Mouse (Mus musculus) monocyte, adult 5-6 weeks (primary cell): ENCODE measurements around the gene Rasl11b. TPM values are rescaled to one million over a fixed set of nuclear protein-coding genes. Genes with fewer than 3 reads are reported as not detected.

Source experiments
- ATAC-seq: fragments of 153-309, 156-312 bp; replicated peaks from 2 replicates; pipeline ENCODE4 v1.8.0; 2017; ENCODE audit warnings: mild to moderate bottlenecking; ENCODE audit not compliant: low TSS enrichment, insufficient number of reproducible peaks, severe bottlenecking, poor library complexity, low FRiP score
- total RNA-seq: library from RNA; stranded (forward); fragments of 200-1000, 200-491, 200-594 nt; gene quantifications from 3 replicates; pipeline ENCODE4 v1.2.3, GENCODE M21; 2017

Gene Rasl11b
- total RNA-seq, 1 experiment from 2014 or later, result 0.57 TPM

DNA sequence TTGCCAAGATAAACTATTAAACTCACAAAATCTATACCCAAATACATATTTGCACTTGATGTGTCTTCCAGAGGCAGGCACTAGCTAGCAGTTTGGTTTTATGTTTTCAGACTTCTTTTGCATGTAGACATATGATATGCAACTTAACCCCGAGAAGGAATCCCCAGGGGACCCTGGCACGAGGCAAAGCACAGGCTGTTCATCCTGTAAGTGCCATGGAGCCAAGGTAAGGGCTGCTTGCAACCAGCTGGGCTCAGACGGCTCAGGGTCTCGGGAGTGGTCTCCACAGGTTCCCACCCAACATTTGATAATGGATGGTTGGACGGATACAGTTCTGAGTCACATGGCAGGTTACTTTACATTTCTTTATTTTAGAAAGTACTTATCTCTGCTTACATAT, 9.4 kb downstream of the Rasl11b start:
- no peak for ATAC-seq

GRCm38 (mm10) chr5:74205509-74205908, 10.4 kb downstream of the Rasl11b start:
- no peak for ATAC-seq

- no peak for ATAC-seq
These were observed 11.0 kb downstream of the Rasl11b start for GRCm38 (mm10) chr5:74206038-74206437.

GRCm38 (mm10) chr5:74206649-74207048, 11.6 kb downstream of the Rasl11b start:
- no peak for ATAC-seq

DNA sequence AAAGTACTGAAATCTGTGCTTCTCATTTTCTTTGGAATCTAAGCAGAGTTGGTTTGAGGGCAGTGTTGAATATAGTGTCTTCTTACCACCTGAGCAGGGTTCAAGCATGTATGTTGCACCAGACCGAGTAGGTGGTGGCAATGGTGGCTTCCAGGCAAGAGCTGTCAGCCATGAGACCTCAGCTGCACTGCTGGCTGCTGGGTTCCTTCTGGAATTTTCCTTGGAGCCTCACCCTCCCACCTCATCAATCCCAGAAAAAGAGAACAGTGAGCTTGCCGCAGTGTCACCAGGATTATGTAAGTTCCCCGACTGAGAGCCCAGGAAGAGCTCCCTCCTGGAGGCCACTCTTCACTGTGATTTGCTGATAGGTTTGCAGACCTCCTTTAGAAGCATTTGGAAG, 12.1 kb downstream of the Rasl11b start:
- ATAC-seq, result no peak

GRCm38 (mm10) chr5:74208438-74208837, 13.4 kb downstream of the Rasl11b start:
- ATAC-seq, result no peak

DNA sequence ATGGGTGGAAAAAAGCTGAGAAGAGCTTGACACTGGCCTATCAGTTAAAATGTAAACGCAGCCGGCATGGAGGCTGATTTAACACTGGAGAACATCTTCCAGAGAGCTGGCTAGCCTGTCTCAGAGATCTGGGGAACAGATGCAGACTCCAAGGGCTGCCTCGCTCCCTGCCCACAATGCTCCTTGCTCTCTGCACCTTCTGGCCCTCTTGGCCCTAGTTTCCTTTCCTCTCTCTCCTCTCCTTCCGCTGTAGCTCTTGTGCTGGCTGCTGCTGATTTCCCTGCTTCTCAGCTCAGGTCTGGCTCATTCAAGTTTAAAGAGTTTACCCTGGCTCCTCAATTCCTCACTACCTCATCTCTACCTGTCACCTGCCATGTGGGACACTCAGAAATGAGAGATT, 14.6 kb downstream of the Rasl11b start:
- no peak for ATAC-seq

DNA sequence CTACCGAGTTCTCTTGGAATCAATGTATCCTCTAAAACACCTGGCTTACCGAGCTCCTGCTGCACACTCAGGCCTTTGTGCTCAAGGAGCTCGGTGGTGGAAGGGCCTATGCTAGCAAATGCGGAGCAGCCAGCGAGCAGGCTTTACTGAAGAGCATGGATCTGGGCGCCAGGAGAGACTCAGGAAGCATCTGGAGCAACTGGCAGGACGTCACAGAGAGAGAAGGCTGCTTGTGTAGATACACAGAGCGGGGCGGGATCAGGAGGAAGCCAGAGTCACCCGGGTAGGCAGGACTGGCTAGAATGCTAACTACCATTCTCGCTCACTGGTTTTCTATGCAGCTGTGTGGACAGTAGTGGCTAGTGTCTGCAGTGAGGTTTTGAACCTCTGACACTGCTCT, 16.3 kb downstream of the Rasl11b start:
- ATAC-seq, result no peak

DNA sequence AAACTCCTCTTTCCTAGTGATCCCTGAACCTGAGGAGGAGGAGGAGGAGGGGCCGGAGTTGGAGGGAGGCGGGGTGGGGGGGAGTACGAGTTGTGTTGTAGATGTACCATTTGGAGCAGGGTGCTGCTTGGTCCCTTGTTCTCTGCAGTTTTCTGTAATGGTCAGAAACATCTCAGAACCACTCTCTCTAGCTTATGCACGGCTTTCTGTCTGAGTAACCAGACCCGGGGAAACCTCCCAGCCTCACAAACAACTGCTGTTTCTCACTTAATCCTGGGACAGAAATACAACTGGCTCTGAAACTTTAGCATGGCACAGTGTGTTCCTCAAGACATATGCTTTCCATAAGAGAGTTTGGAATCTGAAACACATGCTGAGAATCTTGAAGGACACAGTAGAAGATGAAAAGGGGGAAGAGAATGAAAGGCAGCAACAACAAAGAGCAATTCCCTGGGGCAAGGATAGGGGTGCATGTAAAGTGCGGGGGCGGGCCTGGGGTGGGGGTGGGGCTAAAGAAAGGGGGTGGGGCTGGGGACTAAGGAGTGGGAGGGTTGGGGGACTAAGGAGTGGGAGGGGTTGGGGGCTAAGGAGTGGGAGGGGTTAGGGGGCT, 19.5 kb downstream of the Rasl11b start:
- no peak for ATAC-seq

DNA sequence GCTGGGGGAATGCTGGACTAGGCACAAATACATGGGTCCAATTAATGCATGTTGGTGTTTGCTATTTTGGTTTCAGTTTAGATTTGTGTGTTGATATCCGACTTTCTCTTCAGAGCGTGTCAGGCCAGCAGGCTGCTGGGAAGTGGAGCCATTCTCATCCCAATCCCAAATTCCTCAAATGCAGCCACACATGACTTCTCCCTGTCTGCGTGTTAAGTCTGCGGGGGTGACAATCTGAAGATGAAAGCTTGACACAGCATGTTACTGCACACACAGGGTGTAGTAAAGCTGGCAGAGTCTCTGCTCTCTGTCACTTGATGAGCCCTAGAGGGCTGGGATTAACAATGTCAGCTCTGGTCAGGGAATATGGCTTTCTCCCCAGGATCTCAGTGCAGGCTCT, 20.0 kb downstream of the Rasl11b start:
- no peak for ATAC-seq

DNA sequence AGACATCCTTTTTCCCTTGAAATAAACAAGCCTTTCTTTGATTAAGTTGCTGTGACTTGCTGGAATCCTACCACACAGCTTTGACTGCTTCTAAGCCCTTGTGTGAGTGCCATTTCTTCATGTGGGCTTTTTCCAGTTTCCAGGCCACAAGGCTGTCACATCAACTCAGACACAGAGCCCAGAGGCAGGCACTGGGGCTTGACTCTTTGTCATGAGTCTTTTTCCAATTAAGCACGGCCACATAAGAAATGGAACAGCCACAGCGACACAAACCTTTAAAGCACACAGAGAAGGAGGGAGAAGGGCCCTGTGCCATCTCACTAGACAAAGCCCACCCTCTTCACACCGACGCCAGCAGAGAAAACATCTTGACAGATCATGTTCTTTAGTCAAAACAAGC, 23.4 kb downstream of the Rasl11b start:
- no peak for ATAC-seq

DNA sequence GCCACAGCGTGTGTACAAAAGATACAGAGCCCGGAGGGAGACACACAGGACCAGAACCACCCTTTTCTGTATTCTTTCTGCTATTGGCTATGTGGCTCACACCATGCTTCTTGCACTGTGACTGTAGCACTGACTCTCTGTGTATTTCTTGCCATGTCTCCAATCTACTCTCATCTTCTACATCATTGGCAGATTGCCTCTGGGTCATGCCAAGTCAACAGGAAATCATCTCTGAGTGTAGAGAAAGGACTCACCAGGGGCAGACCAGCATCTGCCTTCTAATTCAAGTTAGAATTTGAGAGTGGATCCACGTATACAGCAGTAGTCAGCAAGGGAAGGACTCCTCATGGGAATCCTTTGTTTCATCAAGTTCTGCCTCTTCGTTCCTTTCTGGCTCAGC, 27.5 kb downstream of the Rasl11b start:
- ATAC-seq, result no peak

DNA sequence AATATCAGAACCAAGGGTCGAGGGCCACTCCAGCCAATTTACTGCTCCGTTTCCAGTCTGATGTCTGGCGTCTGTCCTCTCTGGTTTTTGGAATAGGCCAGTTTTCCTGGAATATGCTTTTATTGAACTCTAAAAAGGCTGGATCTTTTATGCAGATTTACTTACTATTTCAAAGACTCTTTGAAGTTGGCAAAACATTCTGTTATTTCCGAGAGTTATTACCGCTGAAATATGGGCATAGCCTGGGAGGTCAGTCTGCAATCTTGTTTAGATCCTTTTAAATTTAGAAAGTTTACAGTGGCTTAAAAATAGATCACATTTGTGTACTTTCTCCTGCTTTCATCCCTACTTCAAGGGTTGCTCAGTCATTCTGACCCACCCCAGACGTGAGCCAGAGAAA, 29.4 kb downstream of the Rasl11b start:
- ATAC-seq, result no peak

GRCm38 (mm10) chr5:74226183-74226582, 31.1 kb downstream of the Rasl11b start:
- ATAC-seq, result no peak

- no peak for ATAC-seq
These were observed 32.3 kb downstream of the Rasl11b start for GRCm38 (mm10) chr5:74227352-74227751.

GRCm38 (mm10) chr5:74228938-74229337, 33.9 kb downstream of the Rasl11b start:
- no peak for ATAC-seq

- no peak for ATAC-seq
These were observed 34.8 kb downstream of the Rasl11b start for GRCm38 (mm10) chr5:74229775-74230413.

DNA sequence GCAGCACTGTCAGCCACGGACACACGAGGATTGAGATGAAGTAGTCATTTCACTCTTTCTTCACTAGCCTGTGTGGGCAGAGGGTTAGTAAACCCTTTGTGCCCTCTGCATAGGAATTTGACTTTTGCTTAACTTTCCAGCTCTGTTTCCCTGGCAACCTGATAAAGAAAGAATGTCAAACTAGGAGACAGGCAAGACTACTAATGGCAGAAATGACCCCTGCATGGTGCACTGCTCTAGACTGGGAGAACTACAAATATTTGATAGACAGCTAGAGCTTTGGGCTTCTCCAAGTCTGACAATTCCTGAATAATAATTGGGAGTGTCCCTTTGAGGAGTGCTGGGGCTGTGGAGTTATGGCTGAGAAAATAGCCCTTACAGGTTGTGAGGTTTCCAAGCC, 35.4 kb downstream of the Rasl11b start:
- ATAC-seq, result no peak

- ATAC-seq, result no peak
These were observed 38.7 kb downstream of the Rasl11b start for GRCm38 (mm10) chr5:74233808-74234207.

DNA sequence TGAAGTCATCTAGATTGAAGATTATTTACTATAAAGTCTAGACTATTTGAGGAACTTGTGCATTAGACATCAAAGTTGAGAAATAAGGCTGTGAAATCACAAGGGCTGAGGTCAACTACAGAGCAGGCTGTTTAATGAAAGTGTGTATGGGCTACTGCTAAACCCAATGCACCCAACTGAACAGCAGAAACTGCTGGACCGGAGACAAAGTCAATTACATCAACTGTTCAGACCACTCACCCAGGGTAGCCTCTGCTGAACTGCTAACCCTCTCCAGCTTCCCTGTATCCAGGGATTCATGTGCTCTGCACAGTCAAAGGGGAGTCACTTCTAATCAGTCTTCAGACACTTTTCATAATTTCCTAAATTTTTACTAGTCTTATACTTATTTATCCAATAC, 44.3 kb downstream of the Rasl11b start:
- no peak for ATAC-seq

DNA sequence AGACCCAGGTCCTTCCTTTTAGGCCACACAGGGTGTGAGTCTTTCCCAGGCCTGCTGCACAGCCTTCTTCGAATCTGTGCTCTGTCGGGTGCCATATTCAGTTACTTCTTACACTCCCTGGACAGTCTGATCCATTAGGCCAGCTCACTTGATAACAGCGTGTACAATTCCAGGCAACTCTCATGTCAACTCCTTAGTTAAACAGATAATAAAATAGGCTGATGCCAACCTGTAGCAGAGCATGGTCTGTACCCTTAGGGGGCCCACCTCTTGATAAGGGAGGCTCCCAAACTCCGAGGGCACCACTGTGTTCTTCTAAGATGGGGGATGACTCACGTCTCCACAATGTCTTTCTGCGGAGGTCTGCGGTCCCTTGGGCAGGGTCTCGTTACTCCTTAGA, 45.2 kb downstream of the Rasl11b start:
- no peak for ATAC-seq
